Mouse (Mus musculus) myocyte (in vitro differentiated cells): ENCODE measurements around the gene Nexmif. TPM values are rescaled to one million over a fixed set of nuclear protein-coding genes. Genes with fewer than 3 reads are reported as not detected.
"Not testable (repeated sequence)": the region's sequence is repeated elsewhere in the genome, so short reads cannot be mapped to it uniquely, and the experiment has no call there.

Source experiments
- H3K27me3 ChIP-seq: one replicate; pipeline ENCODE4 v1.6.1; 2011; ENCODE audit not compliant: control insufficient read depth, insufficient read depth, insufficient read length
- H3K36me3 ChIP-seq: one replicate; pipeline ENCODE4 v1.6.1; 2011; ENCODE audit not compliant: control insufficient read depth, insufficient read depth
- H3K4me2 ChIP-seq: one replicate; pipeline ENCODE4 v1.6.1; 2011; ENCODE audit warnings: low read depth, control low read depth
- H3K4me3 ChIP-seq: one replicate; pipeline ENCODE4 v1.5.1; 2011; ENCODE audit warnings: mild to moderate bottlenecking, control low read depth, moderate library complexity
- H3K79me2 ChIP-seq: one replicate; pipeline ENCODE4 v1.6.1; 2011; ENCODE audit not compliant: control insufficient read depth, insufficient read depth
- H3ac ChIP-seq: one replicate; pipeline ENCODE4 v1.6.1; 2011; ENCODE audit not compliant: control insufficient read depth, insufficient read length
- CEBPB ChIP-seq: IDR thresholded peaks from 2 replicates; pipeline ENCODE4 v1.6.1; 2011; ENCODE audit warnings: mild to moderate bottlenecking, moderate library complexity; ENCODE audit not compliant: poor library complexity, insufficient read depth, severe bottlenecking
- E2F4 ChIP-seq: IDR thresholded peaks from one replicate; pipeline ENCODE4 v1.6.1; 2011; ENCODE audit warnings: mild to moderate bottlenecking, control low read depth, moderate library complexity; ENCODE audit not compliant: insufficient read depth
- MAX ChIP-seq: IDR thresholded peaks from one replicate; pipeline ENCODE4 v1.6.1; 2011; ENCODE audit warnings: low read depth, mild to moderate bottlenecking, control low read depth
- MYOD1 ChIP-seq, 3 experiments: IDR thresholded peaks; one replicate each; pipeline ENCODE4 v1.6.1; 2011; ENCODE audit warnings: control low read depth in 2 of 3, low read depth in 2 of 3, mild to moderate bottlenecking in 2 of 3, moderate library complexity in 1 of 3; ENCODE audit not compliant: insufficient read length in 2 of 3, control insufficient read depth in 1 of 3
- MYOG ChIP-seq, 3 experiments: IDR thresholded peaks; one replicate each; pipeline ENCODE4 v1.6.1; 2011; ENCODE audit warnings: control low read depth in 2 of 3, low read depth in 2 of 3, mild to moderate bottlenecking in 2 of 3; ENCODE audit not compliant: insufficient read length in 2 of 3, control insufficient read depth in 1 of 3, insufficient read depth in 1 of 3
- POLR2A ChIP-seq: IDR thresholded peaks from one replicate; pipeline ENCODE4 v1.6.1; 2011; ENCODE audit warnings: low read depth, mild to moderate bottlenecking, control low read depth, moderate library complexity; ENCODE audit not compliant: insufficient read length
- POLR2AphosphoS2 ChIP-seq: IDR thresholded peaks from one replicate; pipeline ENCODE4 v1.6.1; 2011; ENCODE audit warnings: low read depth, control low read depth; ENCODE audit not compliant: insufficient read length
- REST ChIP-seq: IDR thresholded peaks from one replicate; pipeline ENCODE4 v1.6.1; 2011; ENCODE audit warnings: mild to moderate bottlenecking, control low read depth, moderate library complexity; ENCODE audit not compliant: insufficient read depth, insufficient read length
- SRF ChIP-seq: IDR thresholded peaks from one replicate; pipeline ENCODE4 v1.6.1; 2011; ENCODE audit warnings: low read depth; ENCODE audit not compliant: control insufficient read depth, insufficient read length
- TCF12 ChIP-seq: IDR thresholded peaks from one replicate; pipeline ENCODE4 v1.6.1; 2011; ENCODE audit warnings: mild to moderate bottlenecking, control low read depth; ENCODE audit not compliant: poor library complexity, insufficient read depth, severe bottlenecking
- TCF3 ChIP-seq: IDR thresholded peaks from one replicate; pipeline ENCODE4 v1.6.1; 2011; ENCODE audit warnings: low read depth, control low read depth; ENCODE audit not compliant: insufficient read length
- USF1 ChIP-seq: IDR thresholded peaks from one replicate; pipeline ENCODE4 v1.6.1; 2011; ENCODE audit warnings: low read depth, mild to moderate bottlenecking, control low read depth, moderate library complexity
- polyA plus RNA-seq: library from polyadenylated mRNA; unstranded; fragments of >200 nt; fragmentation: generic; extraction: Trizol; gene quantifications from one replicate; pipeline ENCODE4 v1.2.1, GENCODE M21; 2012; ENCODE audit warnings: missing spikeins

The Nexmif gene
- polyA plus RNA-seq, 1 experiment: not detected

DNA sequence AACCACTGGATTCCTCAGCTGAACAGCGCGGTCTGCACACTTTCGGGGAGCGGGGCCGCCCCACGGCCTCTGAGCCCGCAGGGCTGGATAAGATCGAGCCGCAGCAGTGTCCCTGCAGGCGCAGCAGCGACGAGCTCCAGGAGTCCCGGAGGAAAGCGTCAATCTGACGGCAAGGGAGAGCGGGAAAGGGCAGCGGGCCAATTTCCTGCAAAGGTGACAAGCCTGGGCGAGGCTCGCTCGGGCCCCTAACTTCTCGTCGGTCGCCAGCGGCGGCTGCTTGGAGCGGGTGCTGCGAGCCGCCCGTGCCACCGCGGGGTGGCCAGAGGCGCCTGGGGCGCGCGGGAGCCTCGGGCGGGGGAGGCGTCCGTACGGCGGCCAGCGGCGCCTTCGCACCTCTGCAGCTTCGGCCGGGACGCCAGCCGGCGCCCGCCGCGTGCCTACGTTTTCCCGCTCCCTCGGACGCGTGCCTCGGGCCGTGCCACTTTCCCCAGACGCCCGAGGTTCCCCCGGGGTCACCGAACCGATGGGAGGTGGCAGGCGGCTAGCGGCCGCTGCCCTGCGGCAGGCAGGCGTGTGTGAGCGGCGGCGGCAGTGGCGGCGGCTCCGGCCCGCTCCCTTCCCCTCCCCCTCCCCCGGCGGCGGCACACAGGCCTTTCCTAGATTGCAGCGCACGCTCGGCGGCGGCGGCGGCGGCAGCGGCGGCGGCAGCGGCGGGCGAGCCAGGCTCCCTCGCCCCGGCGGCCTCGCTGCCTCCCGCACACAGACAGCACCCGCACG is 1.2 kb downstream of the Nexmif start:
- Histone ChIP-seq H3K79me2 (no peaks in the 10 kb centered on the region), H3K4me2 (no peak overlapping the region), H3K27me3 (peaks cover 21% of the 10 kb centered on the region), H3ac (no peak overlapping the region), H3K4me3 (no peak overlapping the region), H3K36me3 (no peaks in the 10 kb centered on the region)
- no peak for TF ChIP-seq MAX

- TF ChIP-seq MYOG (IDR thresholded peaks at IDR 0.05; ENCODE audit: control insufficient read depth in 1 of 3, insufficient read depth in 1 of 3, insufficient read length in 2 of 3, low read depth in 2 of 3): no peak
These were observed 1.9 kb downstream of the Nexmif start for GRCm38 (mm10) chrX:104199070-104199469.

DNA sequence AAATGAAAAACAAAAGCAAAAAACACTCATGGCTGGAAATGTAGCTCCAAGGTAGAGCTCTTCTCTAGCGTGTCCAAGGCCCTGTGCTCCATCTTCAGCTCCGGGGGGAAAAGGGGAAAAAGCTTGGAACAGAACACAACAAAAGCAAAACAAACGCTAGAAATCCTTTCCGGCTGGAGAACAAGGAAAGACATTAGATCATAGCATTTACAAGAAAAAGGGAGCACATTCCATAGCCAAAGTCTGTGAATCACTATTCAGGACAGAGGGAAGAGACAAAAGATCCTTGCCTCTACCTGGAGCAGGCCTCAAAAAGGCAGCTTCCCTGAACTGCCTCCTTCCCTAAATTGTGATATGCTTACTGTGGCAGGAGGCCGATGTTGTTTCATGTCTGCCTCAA is 4.4 kb downstream of the Nexmif start:
- TF ChIP-seq USF1 (no peak), CEBPB (no peak), MYOG (IDR thresholded peaks at IDR 0.05; ENCODE audit: control insufficient read depth in 1 of 3, insufficient read depth in 1 of 3, insufficient read length in 2 of 3, low read depth in 2 of 3) (no peak), REST (no peak), POLR2A (no peak), TCF12 (no peak), TCF3 (no peak), E2F4 (no peak), SRF (no peak), MAX (no peak), MYOD1 (IDR thresholded peaks at IDR 0.05; ENCODE audit: control insufficient read depth in 1 of 3, insufficient read length in 2 of 3, low read depth in 2 of 3) (no peak), POLR2AphosphoS2 (no peak)
- H3ac ChIP-seq: no peak overlapping the region
- H3K36me3 ChIP-seq: no peaks in the 10 kb centered on the region
- H3K79me2 ChIP-seq: no peaks in the 10 kb centered on the region
- no peak overlapping the region for H3K4me3 ChIP-seq
- no peak overlapping the region for H3K4me2 ChIP-seq
- peaks cover 21% of the 10 kb centered on the region for H3K27me3 ChIP-seq

More at GRCm38 (mm10) chrX:104199070-104199469, 1.9 kb downstream of the Nexmif start:
- no peak overlapping the region for H3K4me3 ChIP-seq
- H3K4me2 ChIP-seq: no peak overlapping the region
- no peak overlapping the region for H3ac ChIP-seq
- no peaks in the 10 kb centered on the region for H3K79me2 ChIP-seq
- H3K36me3 ChIP-seq: no peaks in the 10 kb centered on the region
- H3K27me3 ChIP-seq: peaks cover 21% of the 10 kb centered on the region

DNA sequence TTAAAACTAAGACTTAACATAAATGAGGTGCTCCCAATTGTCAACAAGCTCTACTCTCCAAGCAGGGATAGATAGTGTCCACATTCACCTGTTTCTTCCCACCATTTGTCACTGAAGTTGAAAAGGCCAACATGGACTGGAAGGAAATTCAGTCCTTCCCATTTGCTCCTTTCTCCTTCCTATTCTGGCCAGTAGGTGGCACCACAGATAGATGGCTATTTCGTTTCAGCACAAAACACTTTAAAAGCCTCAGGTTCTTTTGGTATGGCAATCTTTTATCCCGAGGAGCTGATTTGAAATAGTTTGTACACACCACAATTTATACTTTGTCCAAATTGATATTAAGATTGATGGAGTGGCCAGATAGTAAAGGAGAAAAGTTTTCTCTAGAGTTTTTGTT is 21.7 kb downstream of the Nexmif start:
- Histone ChIP-seq H3K4me2 (no peak overlapping the region), H3K27me3 (no peaks in the 10 kb centered on the region), H3K36me3 (no peaks in the 10 kb centered on the region), H3K4me3 (no peak overlapping the region), H3K79me2 (no peaks in the 10 kb centered on the region), H3ac (no peak overlapping the region)
- TF ChIP-seq MYOD1 (IDR thresholded peaks at IDR 0.05; ENCODE audit: control insufficient read depth in 1 of 3, insufficient read length in 2 of 3, low read depth in 2 of 3): no peak
- no peak for TF ChIP-seq E2F4
- no peak for TF ChIP-seq USF1
- TF ChIP-seq SRF: no peak
- no peak for TF ChIP-seq MAX

- TF ChIP-seq POLR2AphosphoS2 (no peak), MAX (no peak), USF1 (no peak), MYOD1 (IDR thresholded peaks at IDR 0.05; ENCODE audit: control insufficient read depth in 1 of 3, insufficient read length in 2 of 3, low read depth in 2 of 3) (no peak), CEBPB (no peak), MYOG (IDR thresholded peaks at IDR 0.05; ENCODE audit: control insufficient read depth in 1 of 3, insufficient read depth in 1 of 3, insufficient read length in 2 of 3, low read depth in 2 of 3) (no peak), TCF3 (no peak), SRF (no peak), REST (no peak), POLR2A (no peak), E2F4 (no peak), TCF12 (no peak)
- H3K27me3 ChIP-seq: no peaks in the 10 kb centered on the region
- no peaks in the 10 kb centered on the region for H3K36me3 ChIP-seq
- no peak overlapping the region for H3ac ChIP-seq
- H3K4me3 ChIP-seq: no peak overlapping the region
- H3K4me2 ChIP-seq: no peak overlapping the region
- H3K79me2 ChIP-seq: no peaks in the 10 kb centered on the region
These were observed 50.9 kb downstream of the Nexmif start for GRCm38 (mm10) chrX:104150072-104150471.

DNA sequence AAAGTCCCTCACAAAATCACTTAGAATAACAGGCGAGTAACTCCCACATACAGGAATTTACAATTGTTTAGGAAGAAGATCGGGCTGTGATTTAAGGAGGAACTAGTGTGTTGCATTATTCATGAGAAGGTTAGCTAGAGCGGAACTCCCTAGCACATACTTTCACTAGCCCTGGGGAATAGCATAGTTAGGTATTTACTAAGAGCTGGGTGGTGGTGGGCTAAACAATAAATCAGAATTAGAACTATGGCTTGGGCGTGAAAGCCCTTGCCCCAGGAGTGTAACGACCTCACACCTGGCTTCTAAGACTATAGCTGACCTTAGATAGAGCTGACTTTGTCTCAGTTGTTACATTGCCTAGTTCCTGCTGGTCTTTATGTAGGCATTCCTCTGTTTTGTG is 85.7 kb downstream of the Nexmif start:
- H3K4me2 ChIP-seq, H3K27me3 ChIP-seq, H3K36me3 ChIP-seq, H3K4me3 ChIP-seq, H3K79me2 ChIP-seq, H3ac ChIP-seq: not testable (repeated sequence)
